Mouse (Mus musculus) stomach, embryonic 14.5 days (tissue): ENCODE measurements around the gene Tmem204. TPM values are rescaled to one million over a fixed set of nuclear protein-coding genes. Genes with fewer than 3 reads are reported as not detected.

Source experiments
- ATAC-seq: fragments of 200-750 bp; cut with Nextera tagmentation; 2 replicates; pipeline ENCODE4 v1.8.0; 2017; ENCODE audit warnings: low read depth, moderate TSS enrichment; ENCODE audit not compliant: insufficient number of reproducible peaks, insufficient read depth, low FRiP score
- H3K27ac ChIP-seq: fragments of 300-500 bp; sonication (generic); 2 replicates; pipeline ENCODE4 v1.5.1; 2014; ENCODE audit warnings: mild to moderate bottlenecking, low read length, moderate library complexity, mixed read lengths
- H3K27me3 ChIP-seq: fragments of 300-500 bp; sonication (generic); 2 replicates; pipeline ENCODE4 v1.6.1; 2014; ENCODE audit warnings: low read length, control low read depth, mixed read lengths; ENCODE audit not compliant: control insufficient read depth, insufficient read depth
- H3K36me3 ChIP-seq: fragments of 300-500 bp; sonication (generic); 2 replicates; pipeline ENCODE4 v1.6.1; 2014; ENCODE audit warnings: mild to moderate bottlenecking, control low read depth, low read length, moderate library complexity, mixed read lengths; ENCODE audit not compliant: control insufficient read depth, insufficient read depth
- H3K4me1 ChIP-seq: fragments of 300-500 bp; sonication (generic); 2 replicates; pipeline ENCODE4 v1.6.1; 2014; ENCODE audit warnings: low read length, control low read depth, mixed read lengths; ENCODE audit not compliant: control insufficient read depth, insufficient read depth
- H3K4me2 ChIP-seq: fragments of 300-500 bp; sonication (generic); replicated peaks from 2 replicates; pipeline ENCODE4 v1.6.1; 2014; ENCODE audit warnings: low read depth, low read length, control low read depth
- H3K4me3 ChIP-seq: fragments of 300-500 bp; sonication (generic); 2 replicates; pipeline ENCODE4 v1.5.1; 2014; ENCODE audit warnings: low read depth, low read length, control low read depth
- H3K9ac ChIP-seq: fragments of 300-500 bp; sonication (generic); replicated peaks from 2 replicates; pipeline ENCODE4 v1.6.1; 2014; ENCODE audit warnings: low read depth, mild to moderate bottlenecking, control low read depth, low read length, moderate library complexity, mixed read lengths
- H3K9me3 ChIP-seq: fragments of 300-500 bp; sonication (generic); 2 replicates; pipeline ENCODE4 v1.6.1; 2016; ENCODE audit warnings: low read depth, low read length, control low read depth; ENCODE audit not compliant: control insufficient read depth
- WGBS: fragments of 180-500 bp; shearing (Covaris S2); extraction: QIAGEN DNeasy Blood & Tissue Kit; methylation state at CpG from one replicate; pipeline ENCODE4 v1.1.7; 2014; 5-methylcytosine and 5-hydroxymethylcytosine counted together
- polyA plus RNA-seq: library from polyadenylated mRNA; unstranded; fragments of >200 nt; fragmentation: Nextera tagmentation; extraction: Ambion mirVana; gene quantifications from 2 replicates; pipeline ENCODE4 v1.2.1, GENCODE M21; 2014

Gene Tmem204
- polyA plus RNA-seq, 1 experiment from 2014 or later: 21.6 TPM

GRCm38 (mm10) chr17:25115664-25116432, 32.5 kb upstream of the Tmem204 start, which contains the start of gene Telo2:
TSS of gene Telo2 (minus strand) at chr17:25115967.
- WGBS: 4% methylated on average over 40 of the region's 40 CpGs
- H3K9me3 ChIP-seq: no peaks in the 10 kb centered on the region
- H3K36me3 ChIP-seq: peaks cover 13% of the 10 kb centered on the region
- peak within 1 kb of the TSS; percentile 47 for H3K9ac ChIP-seq
- peak within 1 kb of the TSS; percentile 94 for H3K27ac ChIP-seq
- peaks cover 4% of the 10 kb centered on the region; the same call in 1 of the 2 replicates for H3K4me1 ChIP-seq
- peak within 1 kb of the TSS; percentile 67 for H3K4me3 ChIP-seq
- peak within 1 kb of the TSS; percentile 99 for H3K4me2 ChIP-seq
- H3K27me3 ChIP-seq: no peaks in the 10 kb centered on the region
- peak; percentile 92 for ATAC-seq

- Histone ChIP-seq H3K4me3 (peak overlapping the region; percentile 67), H3K4me2 (peak overlapping the region; percentile 99), H3K4me1 (peaks cover 4% of the 10 kb centered on the region; the same call in 1 of the 2 replicates), H3K9me3 (no peaks in the 10 kb centered on the region), H3K27ac (peak overlapping the region; percentile 94), H3K36me3 (peaks cover 19% of the 10 kb centered on the region), H3K27me3 (no peaks in the 10 kb centered on the region), H3K9ac (peak overlapping the region; percentile 47)
- ATAC-seq: peak; percentile 68
- WGBS: 10% methylated on average over 23 of the region's 23 CpGs
Observed at GRCm38 (mm10) chr17:25114908-25115645, 31.7 kb upstream of the Tmem204 start.

DNA sequence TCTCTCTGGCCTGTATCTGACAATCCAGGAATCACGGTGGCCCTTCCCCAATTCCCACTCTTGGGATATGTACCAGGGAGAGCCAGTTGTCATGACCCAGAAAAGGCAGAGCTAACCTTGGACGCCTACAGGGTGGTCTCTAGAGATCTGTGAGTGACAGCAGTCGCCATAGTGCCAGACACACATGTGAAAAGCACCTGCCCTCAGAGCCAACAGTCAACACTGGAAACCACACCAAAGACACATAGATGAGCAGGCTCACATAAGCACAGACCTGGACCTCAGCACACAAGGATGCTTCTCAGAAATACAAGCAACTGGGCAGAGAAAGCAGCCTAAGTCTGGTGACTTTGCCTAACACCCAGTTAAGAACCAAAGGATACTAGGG, 29.0 kb upstream of the Tmem204 start:
- ATAC-seq: no peak
- Histone ChIP-seq H3K27me3 (no peaks in the 10 kb centered on the region), H3K4me3 (no peak overlapping the region), H3K4me2 (no peak overlapping the region), H3K9ac (no peak overlapping the region), H3K36me3 (peaks cover 26% of the 10 kb centered on the region), H3K9me3 (no peaks in the 10 kb centered on the region), H3K27ac (no peak overlapping the region), H3K4me1 (peaks cover 4% of the 10 kb centered on the region; the same call in 1 of the 2 replicates)
- WGBS: 80% methylated on average over 3 of the region's 3 CpGs

GRCm38 (mm10) chr17:25111739-25112422, 28.5 kb upstream of the Tmem204 start:
- H3K4me3 ChIP-seq: no peak overlapping the region
- peaks cover 4% of the 10 kb centered on the region; the same call in 1 of the 2 replicates for H3K4me1 ChIP-seq
- no peak for ATAC-seq
- peaks cover 26% of the 10 kb centered on the region for H3K36me3 ChIP-seq
- H3K4me2 ChIP-seq: no peak overlapping the region
- H3K27me3 ChIP-seq: no peaks in the 10 kb centered on the region
- no peak overlapping the region for H3K27ac ChIP-seq
- WGBS: 87% methylated on average over 8 of the region's 8 CpGs
- H3K9me3 ChIP-seq: no peaks in the 10 kb centered on the region
- H3K9ac ChIP-seq: no peak overlapping the region

- Histone ChIP-seq H3K9ac (no peak overlapping the region), H3K4me1 (peaks cover 4% of the 10 kb centered on the region; the same call in 1 of the 2 replicates), H3K4me3 (no peak overlapping the region), H3K27me3 (no peaks in the 10 kb centered on the region), H3K36me3 (peaks cover 27% of the 10 kb centered on the region), H3K27ac (no peak overlapping the region), H3K4me2 (no peak overlapping the region), H3K9me3 (no peaks in the 10 kb centered on the region)
- no peak for ATAC-seq
- WGBS: 93% methylated on average over 5 of the region's 5 CpGs
Observed at GRCm38 (mm10) chr17:25111220-25111619, 27.8 kb upstream of the Tmem204 start.

- no peak overlapping the region for H3K9ac ChIP-seq
- ATAC-seq: no peak
- H3K27ac ChIP-seq: no peak overlapping the region
- no peak overlapping the region for H3K4me2 ChIP-seq
- peaks cover 4% of the 10 kb centered on the region; the same call in 1 of the 2 replicates for H3K4me1 ChIP-seq
- H3K27me3 ChIP-seq: no peaks in the 10 kb centered on the region
- H3K4me3 ChIP-seq: no peak overlapping the region
- peaks cover 33% of the 10 kb centered on the region for H3K36me3 ChIP-seq
- 88% methylated on average over 6 of the region's 6 CpGs for WGBS
- H3K9me3 ChIP-seq: no peaks in the 10 kb centered on the region
Observed at GRCm38 (mm10) chr17:25110590-25110989, 27.2 kb upstream of the Tmem204 start.

- no peak overlapping the region for H3K9ac ChIP-seq
- H3K4me3 ChIP-seq: no peak overlapping the region
- no peaks in the 10 kb centered on the region for H3K9me3 ChIP-seq
- no peaks in the 10 kb centered on the region for H3K27me3 ChIP-seq
- H3K4me1 ChIP-seq: peaks cover under 1% of the 10 kb centered on the region; the same call in 1 of the 2 replicates
- H3K36me3 ChIP-seq: peaks cover 41% of the 10 kb centered on the region
- 79% methylated on average over 2 of the region's 2 CpGs for WGBS
- no peak for ATAC-seq
- H3K27ac ChIP-seq: no peak overlapping the region
- H3K4me2 ChIP-seq: no peak overlapping the region
Observed at GRCm38 (mm10) chr17:25109578-25109977, 26.2 kb upstream of the Tmem204 start.

GRCm38 (mm10) chr17:25107786-25108185, 24.4 kb upstream of the Tmem204 start:
- H3K4me1 ChIP-seq: no peaks in the 10 kb centered on the region
- WGBS: 75% methylated on average over 16 of the region's 16 CpGs
- peaks cover 48% of the 10 kb centered on the region for H3K36me3 ChIP-seq

More at GRCm38 (mm10) chr17:25107786-25108185, 24.4 kb upstream of the Tmem204 start:
- ATAC-seq: no peak
- H3K9ac ChIP-seq: no peak overlapping the region
- H3K9me3 ChIP-seq: no peaks in the 10 kb centered on the region
- H3K4me3 ChIP-seq: no peak overlapping the region
- H3K27me3 ChIP-seq: no peaks in the 10 kb centered on the region
- H3K4me2 ChIP-seq: no peak overlapping the region
- H3K27ac ChIP-seq: no peak overlapping the region
